Mouse (Mus musculus): ENCODE data around the gene Tmem184b.

- TF ChIP-seq POLR2A (IDR thresholded peaks at IDR 0.05; ENCODE audit: insufficient read depth, low read depth, low read length) (no peak), CTCF (IDR thresholded peaks at IDR 0.05) (no peak)
Measured at GRCm38 (mm10) chr15:79323791-79324155, 79.6 kb downstream of the Tmem184b start.

All from heart, adult 2 months (tissue).